Mouse (Mus musculus) heart, postnatal 0 days (tissue): ENCODE measurements around the gene Fcho2. TPM values are rescaled to one million over a fixed set of nuclear protein-coding genes. Genes with fewer than 3 reads are reported as not detected.
A peak's percentile ranks its signal among the peaks of the same experiment; 100 is the strongest.
"Not testable (repeated sequence)": the region's sequence is repeated elsewhere in the genome, so short reads cannot be mapped to it uniquely, and the experiment has no call there.

Experiments used
- ATAC-seq: fragments of 200-750 bp; cut with Nextera tagmentation; 2 replicates; pipeline ENCODE4 v1.8.0; 2017; ENCODE audit warnings: low read depth, moderate number of reproducible peaks, moderate library complexity; ENCODE audit not compliant: insufficient read depth
- DNase-seq: peaks from one replicate; pipeline ENCODE4 v3.0.0-alpha.2; 2016; ENCODE audit warnings: low spot score
- H3K27ac ChIP-seq: fragments of 300-500 bp; sonication (generic); 2 replicates; pipeline ENCODE4 v1.5.1; 2014; ENCODE audit warnings: low read depth, mild to moderate bottlenecking
- H3K27me3 ChIP-seq: fragments of 300-500 bp; sonication (generic); 2 replicates; pipeline ENCODE4 v1.6.1; 2014; ENCODE audit warnings: low read length, mixed read lengths; ENCODE audit not compliant: control insufficient read depth, insufficient read depth
- H3K36me3 ChIP-seq: fragments of 300-500 bp; sonication (generic); replicated peaks from 2 replicates; pipeline ENCODE4 v1.6.1; 2014; ENCODE audit warnings: low read length, mixed read lengths; ENCODE audit not compliant: control insufficient read depth, insufficient read depth
- H3K4me1 ChIP-seq: fragments of 300-500 bp; sonication (generic); 2 replicates; pipeline ENCODE4 v1.6.1; 2014; ENCODE audit warnings: antibody characterized with exemption; ENCODE audit not compliant: control insufficient read depth, insufficient read depth
- H3K4me2 ChIP-seq: fragments of 300-500 bp; sonication (generic); 2 replicates; pipeline ENCODE4 v1.6.1; 2014; ENCODE audit warnings: low read depth, mild to moderate bottlenecking, low read length, moderate library complexity
- H3K4me3 ChIP-seq: fragments of 300-500 bp; sonication (generic); 2 replicates; pipeline ENCODE4 v1.5.1; 2014; ENCODE audit warnings: low read depth, low read length
- H3K9ac ChIP-seq: fragments of 300-500 bp; sonication (generic); replicated peaks from 2 replicates; pipeline ENCODE4 v1.6.1; 2014; ENCODE audit warnings: low read depth, low read length, mixed read lengths
- H3K9me3 ChIP-seq: fragments of 300-500 bp; sonication (generic); replicated peaks from 2 replicates; pipeline ENCODE4 v1.6.1; 2016; ENCODE audit warnings: low read length; ENCODE audit not compliant: control insufficient read depth
- CTCF ChIP-seq: IDR thresholded peaks from 2 replicates; pipeline ENCODE4 v1.5.1; 2016; ENCODE audit warnings: antibody characterized with exemption, control low read depth, low read depth
- EP300 ChIP-seq: IDR thresholded peaks from 2 replicates; pipeline ENCODE4 v1.6.1; 2016; ENCODE audit warnings: antibody characterized with exemption, low read depth
- WGBS: fragments of 180-500 bp; shearing (Covaris S2); extraction: QIAGEN DNeasy Blood & Tissue Kit; methylation state at CpG from one replicate; pipeline ENCODE4 v1.1.7; 2014; 5-methylcytosine and 5-hydroxymethylcytosine counted together
- polyA plus RNA-seq: library from polyadenylated mRNA; unstranded; fragments of >200 nt; fragmentation: Nextera tagmentation; extraction: Ambion mirVana; gene quantifications from 2 replicates; pipeline ENCODE4 v1.2.1, GENCODE M21; 2015
- total RNA-seq: library from RNA; depleted of rRNA; stranded (reverse); fragments of >200 nt; gene quantifications from 2 replicates; pipeline ENCODE4 v1.2.3, GENCODE M21; 2014; ENCODE audit warnings: low replicate concordance

The Fcho2 gene
- total and polyA plus RNA-seq, 2 experiments from 2014 or later: 18.5 to 20.6 TPM

DNA sequence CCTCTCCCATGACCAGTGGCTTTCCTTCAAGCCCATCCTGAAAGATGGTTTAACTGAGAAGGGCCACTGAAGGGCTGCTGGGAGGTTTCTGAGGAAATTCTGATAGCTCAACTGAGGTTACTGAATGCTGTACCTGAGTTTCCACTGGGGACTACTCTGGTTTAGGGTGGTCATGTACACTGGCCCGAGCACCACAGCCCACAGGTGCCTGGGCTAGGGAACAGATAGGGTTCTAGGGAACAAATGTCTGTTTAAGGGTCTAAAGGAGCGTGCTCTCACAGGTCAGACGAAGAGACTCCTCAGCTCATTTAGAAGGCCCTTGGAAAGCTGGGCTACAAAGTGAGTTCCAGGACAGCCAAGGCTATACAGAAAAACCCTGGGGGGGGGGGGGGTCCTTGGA is 19.5 kb upstream of the Fcho2 start:
- Histone ChIP-seq H3K9me3 (no peaks in the 10 kb centered on the region), H3K4me1 (no peaks in the 10 kb centered on the region), H3K36me3 (peaks cover 16% of the 10 kb centered on the region), H3K4me3 (no peak overlapping the region), H3K27ac (no peak overlapping the region), H3K4me2 (no peak overlapping the region), H3K27me3 (no peaks in the 10 kb centered on the region), H3K9ac (no peak overlapping the region)
- 85% methylated on average over 3 of the region's 3 CpGs for WGBS
- TF ChIP-seq CTCF (no peak), EP300 (no peak)
- DNase-seq (no peak), ATAC-seq (no peak)

DNA sequence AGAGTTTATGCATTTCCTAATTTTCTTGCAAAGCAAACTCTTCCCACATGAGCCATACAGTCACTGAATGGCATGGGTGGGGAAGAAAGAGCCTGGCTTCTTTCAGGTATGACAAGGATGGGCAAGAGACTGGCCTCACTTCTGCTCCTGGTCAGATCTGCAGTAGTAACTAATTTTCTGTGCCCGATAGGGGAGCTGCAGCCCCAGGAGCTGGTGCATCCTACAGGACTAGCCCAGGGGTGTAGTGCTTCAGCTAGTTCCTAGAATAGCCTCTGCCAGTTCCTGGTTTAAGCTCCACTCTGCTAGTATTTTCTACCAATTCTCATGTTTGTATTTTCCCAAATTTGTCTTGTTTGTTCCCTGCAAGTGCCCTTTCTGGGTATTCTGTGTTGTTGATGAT is 18.9 kb upstream of the Fcho2 start:
- no peaks in the 10 kb centered on the region for H3K4me1 ChIP-seq

DNA sequence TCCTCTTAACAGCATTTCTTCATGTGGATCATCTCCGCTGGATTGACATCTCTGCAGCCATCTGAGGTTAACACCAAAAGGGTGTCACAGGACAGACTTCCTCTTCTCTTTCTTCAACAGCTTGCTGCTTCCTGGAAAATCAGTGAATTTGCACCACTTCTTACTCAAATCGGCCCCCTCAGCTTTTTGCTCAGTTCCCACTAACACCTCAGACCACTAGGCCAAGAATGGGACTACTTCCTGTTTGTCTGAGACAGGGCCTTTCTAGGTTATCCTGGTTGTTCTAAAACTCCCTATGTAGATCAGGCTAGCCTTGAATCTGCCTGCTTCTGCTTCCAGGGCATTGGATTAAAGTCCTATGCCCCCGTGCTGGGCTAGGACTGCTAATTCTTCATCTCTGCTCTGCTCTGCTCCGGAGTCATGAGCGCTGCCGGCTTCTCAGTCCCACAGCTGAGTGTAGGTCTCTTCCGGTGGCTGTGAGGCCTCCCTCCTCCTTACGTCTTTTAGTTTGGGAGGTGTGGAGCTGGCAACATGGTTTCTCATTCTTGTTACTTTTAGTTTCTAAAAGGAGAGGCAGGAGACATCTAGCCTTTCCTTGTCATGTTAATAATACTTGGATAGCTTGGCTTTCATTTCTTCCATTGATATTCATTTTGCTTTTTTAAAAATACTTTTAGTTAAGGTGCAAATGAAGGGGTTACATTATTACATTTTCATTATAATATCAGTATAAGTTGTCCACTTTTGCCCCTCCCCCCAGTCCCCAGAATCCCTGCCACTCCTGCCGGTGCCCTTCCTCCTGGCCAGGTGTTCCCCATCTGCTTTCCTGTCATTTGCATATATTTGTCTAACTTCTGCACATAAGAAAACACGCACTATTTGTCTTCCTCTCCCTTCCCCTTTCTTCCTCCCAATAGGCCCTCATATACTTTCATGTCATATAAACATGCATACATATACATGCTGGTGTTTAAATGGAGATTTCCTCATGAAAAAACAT is 17.5 kb upstream of the Fcho2 start:
- no peak for ATAC-seq
- Histone ChIP-seq H3K27me3 (no peaks in the 10 kb centered on the region), H3K9ac (no peak overlapping the region), H3K4me3 (no peak overlapping the region), H3K9me3 (no peaks in the 10 kb centered on the region), H3K4me2 (no peak overlapping the region), H3K36me3 (peaks cover 5% of the 10 kb centered on the region), H3K27ac (no peak overlapping the region), H3K4me1 (no peaks in the 10 kb centered on the region)
- no peak for TF ChIP-seq EP300
- no peak for TF ChIP-seq CTCF
- WGBS: 74% methylated on average over 10 of the region's 10 CpGs
- no peak for DNase-seq

More for the DNA sequence above, 18.9 kb upstream of the Fcho2 start:
- 0 out of 2 replicates have a peak, but pooled peaks have one; percentile 19 for TF ChIP-seq CTCF
- TF ChIP-seq EP300: no peak
- 35% methylated on average over 1 of the region's 1 CpGs for WGBS
- Histone ChIP-seq H3K27me3 (no peaks in the 10 kb centered on the region), H3K4me2 (no peak overlapping the region), H3K27ac (no peak overlapping the region), H3K4me3 (no peak overlapping the region), H3K9me3 (no peaks in the 10 kb centered on the region), H3K9ac (no peak overlapping the region), H3K36me3 (peaks cover 11% of the 10 kb centered on the region)
- DNase-seq: no peak
- ATAC-seq: no peak

DNA sequence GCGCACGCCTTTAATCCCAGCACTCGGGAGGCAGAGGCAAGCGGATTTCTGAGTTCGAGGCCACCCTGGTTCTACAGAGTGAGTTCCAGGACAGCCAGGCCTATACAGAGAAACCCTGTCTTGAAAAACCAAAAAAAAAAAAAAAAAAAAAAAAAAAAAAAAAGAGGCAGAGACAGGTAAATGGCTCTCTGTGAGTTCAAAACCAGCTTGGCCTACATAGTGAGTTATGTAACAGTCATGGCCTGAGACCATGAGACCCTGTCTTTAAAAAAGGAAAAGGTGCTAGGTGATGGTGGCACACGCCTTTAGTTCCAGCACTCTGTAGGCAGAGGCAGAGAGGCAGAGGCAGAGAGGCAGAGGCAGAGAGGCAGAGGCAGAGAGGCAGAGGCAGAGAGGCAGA is 13.8 kb upstream of the Fcho2 start:
- H3K27ac ChIP-seq, H3K27me3 ChIP-seq, H3K4me1 ChIP-seq, H3K4me2 ChIP-seq, ATAC-seq, DNase-seq, H3K9ac ChIP-seq, H3K9me3 ChIP-seq, H3K4me3 ChIP-seq, H3K36me3 ChIP-seq: not testable (repeated sequence)
- WGBS: 93% methylated on average over 6 of the region's 6 CpGs

DNA sequence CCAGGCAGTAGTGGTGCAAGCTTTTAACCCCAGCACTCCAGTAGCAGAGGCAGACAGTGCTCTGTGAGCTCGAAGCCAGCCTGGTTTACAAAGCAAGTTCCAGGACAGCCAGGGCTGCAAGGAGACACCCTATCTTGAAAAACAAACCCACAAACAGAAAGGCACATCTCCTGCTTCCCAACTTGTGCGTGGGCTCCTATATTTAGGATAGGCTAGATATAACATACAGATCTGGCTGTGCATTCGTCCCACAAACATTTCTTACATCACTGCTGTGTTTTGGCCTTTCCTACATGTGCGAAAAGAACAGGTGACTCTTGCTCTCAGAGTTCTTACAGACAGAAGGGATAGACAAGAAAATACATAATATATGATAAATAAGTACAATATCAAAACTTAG is 10.3 kb upstream of the Fcho2 start:
- no peak for ATAC-seq
- H3K9me3 ChIP-seq: no peaks in the 10 kb centered on the region
- TF ChIP-seq EP300 (no peak), CTCF (no peak)
- no peak overlapping the region for H3K9ac ChIP-seq
- H3K4me1 ChIP-seq: no peaks in the 10 kb centered on the region
- H3K4me3 ChIP-seq: no peak overlapping the region
- no peaks in the 10 kb centered on the region for H3K36me3 ChIP-seq
- H3K4me2 ChIP-seq: no peak overlapping the region
- DNase-seq: no peak
- 71% methylated on average over 4 of the region's 4 CpGs for WGBS
- H3K27me3 ChIP-seq: no peaks in the 10 kb centered on the region
- H3K27ac ChIP-seq: no peak overlapping the region
